In the genomic region with DNA sequence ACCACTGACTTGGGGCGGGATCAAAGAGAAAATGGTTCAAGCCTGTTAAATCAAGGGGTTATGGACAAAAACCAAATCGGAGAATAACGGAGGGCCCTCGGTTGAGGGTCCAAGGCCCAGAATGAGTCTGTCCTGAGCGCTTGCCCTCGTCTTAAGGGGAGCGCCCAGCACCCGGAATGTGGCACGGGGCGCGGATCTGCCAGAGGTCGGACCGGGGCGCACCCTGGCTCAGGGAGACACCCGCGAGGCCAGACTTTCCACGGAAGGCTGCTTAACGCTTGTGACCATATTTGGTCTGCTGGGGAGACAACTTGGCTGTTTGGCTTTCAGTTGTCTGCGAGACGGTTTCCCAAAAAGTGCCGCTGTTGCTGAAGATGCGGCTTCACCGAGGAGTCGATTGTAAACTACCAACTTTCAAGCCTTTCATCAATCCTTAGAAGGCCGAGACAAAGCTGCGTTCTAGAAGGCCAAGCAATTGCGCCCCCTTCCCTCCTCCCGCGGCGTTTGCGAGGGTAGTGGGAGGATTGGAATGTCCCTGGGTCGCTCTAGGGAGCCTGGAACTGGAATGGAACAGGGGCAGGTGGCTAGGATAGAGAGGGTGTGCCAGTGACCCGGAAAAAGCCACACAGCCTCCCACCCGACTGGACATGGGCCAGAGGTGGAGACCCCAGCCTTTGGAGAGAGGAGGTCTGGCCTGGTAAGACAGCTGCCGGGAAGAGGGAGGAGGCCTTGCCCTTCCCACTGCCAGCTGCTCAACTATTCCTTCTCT, we compare ENCODE assay signal across 7 mouse cellular contexts. TPM values are rescaled to one million over a fixed set of nuclear protein-coding genes. Genes with fewer than 3 reads are reported as not detected.
DNase-seq lines count a peak whose midpoint lies in the region; ATAC-seq lines count a peak whose summit lies in the region.

No protein-coding gene starts in this region.

- no peaks in the 10 kb centered on the region for H3K36me3 ChIP-seq in forebrain, embryonic 15.5 days
- H3K36me3 ChIP-seq in midbrain, embryonic 10.5 days = peaks cover 10% of the 10 kb centered on the region
- no peaks in the 10 kb centered on the region for H3K36me3 ChIP-seq in stomach, embryonic 16.5 days (ENCODE audit: control insufficient read depth, insufficient read depth, low read length)

- no peaks in the 10 kb centered on the region for H3K27me3 ChIP-seq in forebrain, embryonic 15.5 days
- H3K27me3 ChIP-seq in midbrain, embryonic 10.5 days (ENCODE audit: low read depth, poor library complexity, severe bottlenecking) = no peaks in the 10 kb centered on the region
- no peaks in the 10 kb centered on the region for H3K27me3 ChIP-seq in stomach, embryonic 16.5 days (ENCODE audit: control insufficient read depth, insufficient read depth, low read length)

- peak overlapping the region; percentile 84 for H3K4me2 ChIP-seq in forebrain, embryonic 15.5 days (replicated peaks)
- peak overlapping the region; percentile 66 for H3K4me2 ChIP-seq in stomach, embryonic 16.5 days (ENCODE audit: low read depth, low read length)

- peak overlapping the region; percentile 53 for H3K4me3 ChIP-seq in forebrain, embryonic 15.5 days
- H3K4me3 ChIP-seq in midbrain, embryonic 10.5 days = peak overlapping the region; percentile 90
- H3K4me3 ChIP-seq in stomach, embryonic 16.5 days (replicated peaks; ENCODE audit: low read length) = peak overlapping the region; percentile 86

- intact Hi-C loops in heart, postnatal 36 days (cut with DNase I) = loop anchor here (1.0 to 2.0 kb wide), 2 partner anchors 39 to 106 kb away; no protein-coding TSS in a partner anchor
- intact Hi-C loops in left cerebral cortex, postnatal 36 days (cut with DNase I) = no loop called here

- peaks cover 9% of the 10 kb centered on the region for H3K4me1 ChIP-seq in forebrain, embryonic 15.5 days
- H3K4me1 ChIP-seq in midbrain, embryonic 10.5 days = peaks cover 39% of the 10 kb centered on the region
- H3K4me1 ChIP-seq in stomach, embryonic 16.5 days (ENCODE audit: control insufficient read depth, insufficient read depth, low read length) = peaks cover 10% of the 10 kb centered on the region

- peak; percentile 55 for ATAC-seq in forebrain, embryonic 15.5 days (replicated peaks)
- ATAC-seq in stomach, embryonic 16.5 days (ENCODE audit: insufficient read depth, low FRiP score) = peak; percentile 66

- WGBS in forebrain, embryonic 15.5 days = 0% methylated on average over 35 of the region's 35 CpGs
- 0% methylated on average over 35 of the region's 35 CpGs for WGBS in midbrain, embryonic 10.5 days
- under 1% methylated on average over 34 of the region's 35 CpGs for WGBS in stomach, embryonic 16.5 days

- peak; percentile 83 for DNase-seq in NIH3T3 (ENCODE audit: low read depth)
- DNase-seq in adrenal gland, postnatal 10 days = peak; percentile 69
- DNase-seq in heart, postnatal 36 days = peak; percentile 64 to 91
- DNase-seq in left cerebral cortex, postnatal 36 days (ENCODE audit: low spot score in 2 of 2) = peak; percentile 19 to 30
- peak; percentile 80 for DNase-seq in midbrain, embryonic 10.5 days (ENCODE audit: low spot score)

- peak overlapping the region; percentile 52 for H3K27ac ChIP-seq in forebrain, embryonic 15.5 days (replicated peaks)
- peak overlapping the region; percentile 94 for H3K27ac ChIP-seq in midbrain, embryonic 10.5 days (replicated peaks)
- peak overlapping the region; percentile 95 for H3K27ac ChIP-seq in stomach, embryonic 16.5 days (ENCODE audit: low read length)

- peak overlapping the region; percentile 63 for H3K9ac ChIP-seq in forebrain, embryonic 15.5 days (replicated peaks)
- peak overlapping the region; percentile 89 for H3K9ac ChIP-seq in stomach, embryonic 16.5 days (ENCODE audit: low read length)

- H3K9me3 ChIP-seq in forebrain, embryonic 15.5 days = no peaks in the 10 kb centered on the region
- no peaks in the 10 kb centered on the region for H3K9me3 ChIP-seq in midbrain, embryonic 10.5 days (replicated peaks)
- H3K9me3 ChIP-seq in stomach, embryonic 16.5 days (replicated peaks; ENCODE audit: control insufficient read depth, low read length) = no peaks in the 10 kb centered on the region

RNA-seq across cellular contexts. Expression of a gene that starts 0.5 kb away (rescaled TPM):
- 10 to 100 TPM; 47.2 to 50.9 TPM for total RNA-seq in adrenal gland, postnatal 10 days (2021)
- polyA plus RNA-seq in forebrain, embryonic 15.5 days (2015; fragmentation: Nextera tagmentation; extraction: Ambion mirVana) = 10.7 TPM in 2 replicates
- 10 to 100 TPM; 56.3 to 58.3 TPM for total RNA-seq in heart, postnatal 36 days (2021)
- total RNA-seq in left cerebral cortex, postnatal 36 days (2021) = 10 to 100 TPM; 12.9 to 13.9 TPM
- 11.4 and 13.3 TPM in 2 replicates for polyA plus RNA-seq in midbrain, embryonic 10.5 days (2016; fragmentation: Nextera tagmentation; extraction: Ambion mirVana)
- 15.5 and 16.2 TPM in 2 replicates for polyA plus RNA-seq in stomach, embryonic 16.5 days (2015; fragmentation: Nextera tagmentation; extraction: Ambion mirVana)

Comparison
In these comparisons a context has a peak if more than half of its experiments do, and no peak if none do; other contexts are left out.
1. Peak in every context shown above with its lines: DNase-seq, ATAC-seq, H3K4me3 ChIP-seq and H3K27ac ChIP-seq.
2. DNase-seq: peak in every context shown above with its lines; median percentile 83 in NIH3T3; 80 in midbrain, embryonic 10.5 days; 78 in heart, postnatal 36 days; 69 in adrenal gland, postnatal 10 days; 24 in left cerebral cortex, postnatal 36 days.